Mouse (Mus musculus): ENCODE results near the gene Plekhg1.

Plekhg1 gene

DNA sequence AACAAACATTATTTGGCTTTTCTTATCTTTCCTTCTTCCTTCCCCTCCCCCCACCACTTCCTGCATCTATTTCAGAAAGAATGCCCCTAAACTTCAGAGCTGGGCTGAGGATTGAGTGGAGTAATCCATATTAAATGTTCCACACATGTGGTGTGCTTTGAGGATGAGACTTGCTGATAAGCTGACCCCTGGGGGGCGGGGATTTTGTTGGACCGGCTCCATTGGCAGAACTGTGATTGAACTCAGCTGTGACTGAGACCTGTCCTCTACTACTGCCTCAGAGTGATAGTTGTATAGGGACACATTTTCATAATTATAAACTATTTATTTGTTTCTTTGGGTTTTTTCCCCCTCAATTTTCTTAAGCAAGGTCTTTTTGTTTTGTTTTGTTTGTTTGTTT lies 2.9 kb downstream of the Plekhg1 start:
- no peak for DNase-seq

DNA sequence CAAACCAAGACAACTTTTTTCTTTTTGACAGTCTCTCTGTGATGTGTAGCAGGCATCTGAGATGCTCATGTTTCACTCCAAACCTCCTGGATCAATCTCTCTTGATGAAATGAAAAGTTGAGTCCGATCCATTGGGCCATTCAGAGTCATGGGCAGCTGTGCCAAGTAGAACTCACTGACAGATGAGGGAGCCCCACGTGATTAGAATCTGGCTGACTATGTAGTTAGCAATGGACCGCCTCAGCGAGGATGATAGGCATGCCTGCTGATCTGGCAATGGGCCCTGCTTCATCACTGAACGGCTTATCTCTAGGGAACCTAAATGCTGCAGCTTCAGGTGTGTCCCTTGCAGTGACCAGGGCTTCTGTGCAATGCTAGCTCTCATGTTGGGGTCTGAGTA lies 3.7 kb downstream of the Plekhg1 start:
- no peak for DNase-seq

DNA sequence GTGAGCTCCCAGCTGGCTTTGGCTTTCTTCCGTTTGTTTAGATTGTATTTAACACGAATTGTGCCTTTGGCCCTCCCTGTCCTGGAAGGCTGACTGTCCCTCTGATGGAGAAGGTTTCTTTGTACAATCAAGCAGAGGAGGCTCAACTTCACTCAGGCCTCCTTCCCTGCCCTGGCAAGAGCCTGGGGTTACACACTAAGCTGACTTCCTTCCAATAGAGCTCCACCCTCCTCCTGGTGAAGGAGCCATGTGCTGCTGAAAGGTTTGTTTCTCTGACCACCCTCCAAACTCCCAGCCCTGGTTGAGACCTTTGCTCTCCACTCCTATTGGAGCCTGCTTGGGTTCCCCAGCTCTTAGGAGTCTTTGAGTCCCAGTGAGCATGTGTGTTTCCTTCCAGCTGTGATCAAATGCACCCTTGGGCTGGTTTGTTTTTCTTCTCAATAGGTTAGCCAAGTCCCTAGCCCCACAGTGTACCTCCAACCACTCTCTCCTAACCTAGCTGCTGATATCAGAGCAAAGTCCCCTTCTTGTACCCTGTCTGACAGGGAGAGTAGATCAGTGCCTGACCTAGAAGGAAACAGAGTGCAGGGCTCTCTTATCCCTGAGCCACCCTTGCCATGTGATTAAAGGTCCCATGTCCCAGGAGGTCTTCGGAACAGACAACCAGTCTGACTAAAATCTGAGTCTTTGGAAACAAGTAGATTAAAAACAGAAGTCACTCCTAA lies 6.8 kb downstream of the Plekhg1 start:
- DNase-seq, result no peak

DNA sequence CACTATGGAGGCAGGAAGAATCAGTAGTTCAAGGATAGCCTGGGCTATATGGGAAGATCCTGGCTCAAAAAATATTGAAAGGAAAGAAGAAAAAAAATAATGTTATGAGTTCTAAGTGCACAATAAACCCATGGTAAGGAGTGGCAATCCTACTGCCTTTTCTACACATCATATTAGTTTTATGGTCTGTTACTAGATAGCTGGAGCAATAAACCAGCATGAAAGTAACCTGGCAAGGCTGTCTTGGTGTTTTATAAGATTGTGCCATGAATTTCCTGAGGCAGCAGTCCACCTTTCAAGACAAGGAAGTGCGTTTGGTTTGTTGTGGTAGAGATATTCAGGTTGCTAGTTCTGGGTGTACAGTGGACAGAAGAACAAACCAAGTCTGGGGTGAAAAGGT lies 9.4 kb downstream of the Plekhg1 start:
- DNase-seq, result no peak

DNA sequence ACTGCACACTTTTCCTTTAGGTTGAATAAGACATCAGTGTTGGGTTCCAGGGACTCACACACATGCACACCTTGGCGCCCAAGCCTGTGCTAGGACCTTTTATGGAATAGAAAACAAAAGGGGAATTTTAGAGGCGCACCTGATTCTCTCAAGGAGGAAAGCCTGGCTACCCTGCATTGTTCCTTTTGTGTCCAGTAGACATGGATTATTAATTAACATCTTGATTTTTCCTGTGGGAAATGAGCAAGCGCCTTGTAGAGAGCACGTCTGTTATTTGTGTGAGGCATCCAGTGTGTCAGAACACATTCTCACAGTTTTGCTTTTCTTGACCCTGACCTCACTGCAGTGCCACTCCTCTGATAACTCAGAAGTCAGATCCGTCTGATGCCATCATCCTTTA lies 21.8 kb downstream of the Plekhg1 start:
- DNase-seq, result no peak

DNA sequence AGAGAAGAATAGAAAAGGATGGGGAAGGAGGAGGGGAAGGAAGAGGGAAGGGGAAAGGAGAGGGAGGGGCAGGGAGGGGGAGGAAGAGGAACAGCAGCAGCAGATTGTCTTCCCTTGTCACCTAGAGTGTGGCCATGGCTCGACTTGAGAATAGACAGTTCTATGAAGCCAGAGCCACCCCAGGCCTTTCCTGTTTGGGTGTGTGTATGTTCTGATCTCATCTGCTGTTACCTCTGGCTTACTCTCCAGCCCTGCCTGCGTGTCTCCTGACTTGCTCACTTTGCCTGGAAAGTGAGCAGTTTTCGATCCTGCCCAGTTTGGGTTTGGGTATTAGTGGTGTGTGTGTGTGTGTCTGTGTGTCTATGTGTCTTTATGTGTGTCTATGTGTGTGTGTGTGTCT lies 23.0 kb downstream of the Plekhg1 start:
- DNase-seq, result no peak

DNA sequence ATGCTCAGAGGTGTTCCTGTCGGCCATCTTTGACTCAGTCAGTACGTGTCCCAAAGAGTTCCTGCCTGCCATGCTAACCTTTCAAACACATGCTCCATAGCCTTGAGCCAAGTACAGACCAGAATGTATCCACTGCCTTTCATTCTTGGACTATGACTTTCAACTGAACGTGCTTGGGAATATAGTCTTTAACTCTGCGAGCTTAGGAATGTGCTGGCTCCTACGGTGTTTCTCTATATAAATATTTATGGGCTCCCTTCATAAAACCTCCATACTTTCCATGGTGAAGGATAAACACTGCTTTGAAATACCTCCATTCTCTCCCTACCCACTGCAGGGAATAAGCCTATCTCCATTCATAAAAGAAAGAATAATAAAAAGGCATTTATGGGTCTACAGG lies 29.0 kb downstream of the Plekhg1 start:
- DNase-seq, result no peak

DNA sequence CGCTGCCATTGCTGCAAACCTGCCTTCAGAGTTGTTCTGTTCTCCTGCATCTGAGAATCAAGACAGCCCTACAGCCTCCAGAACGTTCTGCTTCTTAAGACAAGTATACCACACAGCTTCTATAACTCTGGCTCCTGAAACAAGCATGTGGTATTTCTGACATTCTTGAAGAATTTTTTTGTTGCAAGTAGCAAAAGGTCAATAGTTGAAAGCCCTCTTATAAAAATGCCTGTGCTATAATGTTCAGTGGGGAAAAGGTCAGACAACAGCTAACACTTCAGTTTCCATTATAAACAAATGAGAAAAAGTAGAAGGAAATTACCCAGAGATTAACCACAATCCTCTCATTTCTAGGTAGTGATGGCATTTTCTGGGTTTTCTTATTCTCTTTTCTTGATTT lies 34.2 kb downstream of the Plekhg1 start:
- DNase-seq, result no peak

DNA sequence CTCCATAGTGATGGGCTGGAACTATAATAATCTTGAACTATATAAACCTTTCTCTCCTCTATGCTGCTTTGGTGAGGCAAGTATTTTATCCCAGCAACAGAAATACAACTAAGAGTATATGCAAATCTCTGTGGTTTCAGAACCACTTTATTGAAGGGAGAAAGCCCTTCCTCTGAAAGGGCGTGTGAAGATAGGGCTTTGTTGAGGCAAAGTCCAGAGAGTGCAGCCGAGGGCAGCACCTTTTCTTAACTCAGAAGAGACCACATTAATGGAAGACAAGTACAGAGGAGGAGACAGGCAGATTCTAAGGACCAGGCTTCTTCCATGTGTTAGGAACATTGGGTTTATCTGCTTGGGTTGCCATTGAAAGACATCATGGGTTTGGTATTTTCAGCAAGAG lies 36.6 kb downstream of the Plekhg1 start:
- no peak for DNase-seq

DNA sequence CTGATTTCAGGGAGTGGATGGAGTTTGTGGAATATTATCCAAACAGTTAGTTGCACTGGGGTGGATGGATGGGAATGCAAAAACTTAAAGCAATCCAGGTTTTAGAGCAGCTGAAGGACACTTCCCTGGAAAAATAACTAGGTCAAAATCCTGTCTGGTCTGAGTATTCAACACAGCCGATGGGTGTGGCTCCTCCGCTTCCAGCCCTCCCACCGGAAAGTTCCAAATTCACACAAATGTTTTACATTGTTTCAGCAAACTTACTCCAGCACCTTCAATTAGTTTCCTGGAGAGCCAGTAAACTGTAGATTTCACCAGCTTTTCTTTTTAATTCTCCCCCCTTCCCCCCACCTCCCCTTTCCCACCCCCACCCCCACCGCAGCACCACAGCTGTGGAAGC lies 45.2 kb downstream of the Plekhg1 start:
- no peak for DNase-seq

DNA sequence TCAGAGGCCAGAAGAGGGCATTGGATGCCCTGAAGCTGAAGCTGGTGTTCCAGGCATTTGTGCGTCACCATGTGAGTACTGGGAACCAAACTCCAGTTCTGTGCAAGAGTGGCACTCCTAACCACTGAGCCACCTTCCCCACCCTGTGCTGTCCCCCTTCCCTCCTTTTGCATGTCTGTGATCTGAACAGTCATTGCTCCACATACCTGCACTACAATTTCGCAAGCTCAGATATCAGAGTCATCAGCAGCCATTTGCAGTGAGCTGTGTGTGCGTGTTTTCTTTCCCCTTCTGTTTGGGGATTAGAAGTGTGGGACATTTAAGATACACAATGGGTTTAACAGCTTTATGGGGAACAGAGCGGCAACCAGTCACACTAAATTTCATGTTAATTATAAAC lies 46.4 kb downstream of the Plekhg1 start:
- no peak for DNase-seq

DNA sequence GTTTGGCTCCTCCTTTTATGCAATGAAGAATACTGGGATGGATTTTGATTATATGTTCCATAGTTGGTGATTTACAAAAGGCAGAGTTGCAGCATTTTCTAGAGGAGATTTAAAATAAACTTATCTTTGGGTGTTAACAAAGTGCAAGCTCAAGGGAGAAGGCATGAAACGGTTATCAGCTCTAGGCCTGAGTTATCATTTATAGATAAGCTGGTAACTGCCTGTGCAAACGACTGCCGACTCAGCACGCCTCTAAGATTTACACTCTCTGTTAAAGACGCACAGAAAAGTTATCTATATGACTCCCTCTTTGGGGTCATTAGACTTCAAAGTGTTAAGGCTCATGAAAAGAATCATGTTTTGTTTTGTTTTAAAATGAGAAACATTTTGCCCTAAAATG lies 46.8 kb downstream of the Plekhg1 start:
- DNase-seq, result no peak

DNA sequence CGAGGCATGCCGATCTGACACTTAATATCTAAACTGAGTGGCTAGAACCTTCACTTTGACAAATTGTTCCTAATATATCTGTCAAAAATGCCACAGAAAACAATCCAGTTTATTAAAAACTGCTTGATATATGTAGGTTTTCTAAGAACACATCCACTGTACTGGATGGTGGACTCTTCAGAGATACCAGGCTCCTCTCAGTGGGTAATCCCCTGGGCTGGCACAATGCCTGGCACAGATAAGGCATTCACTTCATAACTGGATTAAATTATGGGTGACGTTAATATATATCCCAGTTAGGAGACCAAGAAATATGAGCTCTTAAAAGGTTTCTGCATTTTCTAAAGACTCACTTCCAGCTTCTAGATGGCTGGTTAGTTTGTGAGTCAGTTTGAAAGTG lies 53.7 kb downstream of the Plekhg1 start:
- no peak for DNase-seq

DNA sequence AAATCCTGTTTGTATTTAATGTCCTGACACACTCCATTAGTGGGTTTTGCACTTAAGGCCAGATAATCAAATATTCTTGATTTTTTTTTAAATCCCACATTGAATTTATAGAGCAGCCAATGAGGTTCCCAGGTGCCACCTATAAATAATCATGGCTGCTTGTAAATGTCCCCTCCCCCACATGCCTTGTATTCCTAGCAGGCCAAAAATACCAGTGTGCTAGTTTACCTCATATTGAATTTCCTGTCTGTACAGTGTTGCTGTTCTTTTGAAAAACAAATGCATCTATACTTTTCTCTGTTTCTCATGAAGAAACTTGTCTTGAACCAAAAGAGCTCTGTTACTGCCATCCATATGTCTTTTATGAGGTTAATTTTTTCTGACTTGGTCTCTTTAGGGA lies 59.3 kb downstream of the Plekhg1 start:
- DNase-seq, result no peak

DNA sequence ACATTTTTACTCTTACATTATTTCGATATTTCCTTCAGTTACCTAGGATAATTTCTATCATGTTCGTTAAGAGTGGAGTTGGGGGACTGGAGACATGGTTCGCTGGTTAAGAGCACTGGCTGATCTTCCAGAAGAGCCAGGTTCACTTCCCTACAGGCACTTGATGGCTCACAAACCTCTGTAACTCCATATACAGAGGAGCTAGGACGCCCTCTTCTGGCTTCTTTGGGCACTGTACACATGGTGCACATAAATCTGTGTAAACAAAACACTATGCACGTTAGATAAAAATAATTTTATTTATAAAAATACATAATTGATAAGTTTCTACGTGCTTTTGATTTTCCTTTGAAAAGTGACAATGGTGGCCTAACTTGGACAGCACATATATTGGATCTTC lies 61.1 kb downstream of the Plekhg1 start:
- DNase-seq, result no peak

DNA sequence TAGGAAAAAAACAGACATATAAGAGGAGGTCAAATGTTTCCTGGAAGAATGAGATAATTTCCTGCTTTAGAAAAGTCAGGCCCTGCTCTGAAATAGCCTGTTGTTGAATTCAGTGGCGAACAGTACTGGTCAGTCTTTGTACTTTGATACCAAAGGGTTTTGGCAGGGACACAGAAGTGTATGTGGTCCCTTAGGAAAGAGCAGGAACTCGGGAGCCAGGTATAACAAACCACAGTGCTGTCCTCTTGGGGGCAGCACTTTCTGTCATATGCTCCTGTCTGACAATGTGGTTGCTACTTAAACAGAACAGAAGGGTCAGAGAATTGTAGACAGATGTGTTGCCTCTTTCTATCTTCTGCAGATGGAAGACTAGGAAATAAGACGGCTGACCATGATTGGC lies 65.2 kb downstream of the Plekhg1 start:
- DNase-seq, result no peak

DNA sequence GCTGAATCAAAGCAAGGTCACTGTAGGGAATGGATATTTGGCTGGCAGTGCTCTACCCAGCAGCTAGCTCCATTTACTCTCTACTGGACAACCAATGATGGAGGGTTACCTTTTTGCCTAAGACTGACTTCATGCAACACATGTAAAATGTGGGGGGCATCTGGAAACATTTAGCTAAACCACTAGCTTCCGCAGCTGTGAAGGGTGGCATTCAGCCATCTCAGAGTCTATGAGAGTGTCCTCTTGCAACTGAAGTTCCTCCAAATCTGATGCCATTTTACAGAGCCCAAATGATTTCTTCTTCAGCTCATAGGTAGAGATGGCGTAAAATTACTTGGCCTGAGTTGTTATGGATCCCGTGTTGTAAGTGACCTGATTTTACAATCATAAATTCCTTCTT lies 67.8 kb downstream of the Plekhg1 start:
- DNase-seq, result no peak

DNA sequence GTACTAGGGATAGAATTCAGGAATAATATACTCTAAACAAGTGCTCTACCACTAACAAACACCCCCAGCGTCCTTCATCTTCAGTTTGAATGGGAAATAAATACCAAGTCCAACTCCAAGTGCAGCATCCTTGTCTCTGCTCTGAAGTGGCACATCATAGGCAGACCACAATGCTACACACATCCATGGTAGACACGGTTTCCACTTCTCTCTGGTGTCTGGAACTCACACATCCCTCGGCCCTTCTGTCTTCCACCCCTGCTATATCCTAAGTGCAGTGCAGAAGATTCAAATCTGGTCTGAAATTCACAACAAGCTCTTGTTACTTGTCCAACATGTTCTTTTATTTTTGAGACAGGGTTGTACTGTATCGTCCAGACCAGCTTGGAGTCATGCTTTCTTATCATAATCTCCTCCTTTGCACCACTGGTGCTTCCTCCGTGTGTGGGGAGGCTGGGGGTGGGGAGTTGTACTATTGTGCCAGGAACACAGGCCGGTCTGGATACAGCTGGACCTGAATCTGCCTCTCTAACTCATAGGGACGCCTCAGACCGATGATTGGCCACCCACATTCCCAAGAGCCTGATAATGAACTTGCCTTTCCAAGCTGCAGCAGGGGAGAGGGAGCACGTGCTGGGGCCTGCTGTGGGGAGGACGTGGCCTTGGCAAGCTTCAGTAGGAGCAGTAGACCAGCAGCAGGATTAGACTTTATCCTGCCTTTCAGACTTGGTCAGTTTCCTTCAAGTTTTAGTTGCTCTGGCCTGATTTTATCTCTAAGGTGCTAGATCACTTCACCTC lies 70.5 kb downstream of the Plekhg1 start:
- DNase-seq, result no peak

DNA sequence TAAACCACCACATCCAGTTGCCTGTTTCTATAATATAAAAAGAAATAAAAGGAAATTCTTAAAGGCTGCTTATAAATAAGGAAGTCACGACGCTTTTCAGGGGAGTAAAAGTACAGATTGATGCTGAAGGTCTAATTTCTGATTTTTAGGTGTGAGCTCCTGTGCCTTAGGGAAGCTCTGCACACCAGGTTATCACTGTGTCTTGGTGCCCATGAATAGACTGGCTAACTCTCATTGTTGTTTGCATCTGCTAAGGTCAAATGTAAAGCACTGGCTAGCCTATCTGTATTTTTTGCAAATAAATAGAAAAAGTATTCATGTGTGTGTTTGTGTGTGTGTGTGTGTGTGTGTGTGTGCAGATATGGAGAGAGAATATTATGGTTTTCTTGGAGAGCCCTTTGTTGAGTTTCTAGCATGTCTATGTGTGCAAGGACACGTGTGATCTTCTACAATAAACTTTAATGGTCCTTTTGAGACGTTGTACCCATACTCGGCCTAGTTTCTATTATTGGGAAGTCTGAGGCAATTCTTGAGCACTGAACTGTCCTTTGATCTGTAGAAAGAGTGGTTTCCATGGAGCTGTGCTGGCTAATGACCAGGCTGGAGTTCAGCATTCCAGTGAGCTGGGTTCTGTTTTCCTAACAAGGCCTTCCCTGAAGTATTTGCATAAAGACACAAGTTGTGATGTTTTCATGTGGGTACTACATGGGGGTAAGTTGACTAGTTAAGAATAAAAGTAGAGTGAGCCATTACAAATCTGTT lies 79.0 kb downstream of the Plekhg1 start:
- no peak for DNase-seq

DNA sequence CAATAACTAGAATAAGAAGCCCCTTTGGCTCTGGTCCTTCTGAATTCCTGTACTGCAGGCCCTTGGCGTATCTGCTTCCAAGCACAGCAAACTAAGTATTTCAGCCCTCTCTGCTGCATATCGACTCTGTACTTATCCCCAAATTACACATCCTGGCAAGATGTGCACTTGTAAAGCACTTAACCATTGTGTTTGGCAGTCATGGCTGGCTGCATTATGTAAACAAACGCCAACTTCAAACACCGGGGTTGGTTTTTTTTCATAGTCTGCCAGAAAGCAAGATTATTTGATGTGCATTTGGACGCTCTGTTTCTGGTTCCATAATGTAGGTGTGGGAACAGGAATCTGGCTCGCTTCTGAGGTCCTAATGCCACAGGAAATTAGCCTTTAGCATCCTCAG lies 83.7 kb downstream of the Plekhg1 start:
- DNase-seq, result no peak

DNA sequence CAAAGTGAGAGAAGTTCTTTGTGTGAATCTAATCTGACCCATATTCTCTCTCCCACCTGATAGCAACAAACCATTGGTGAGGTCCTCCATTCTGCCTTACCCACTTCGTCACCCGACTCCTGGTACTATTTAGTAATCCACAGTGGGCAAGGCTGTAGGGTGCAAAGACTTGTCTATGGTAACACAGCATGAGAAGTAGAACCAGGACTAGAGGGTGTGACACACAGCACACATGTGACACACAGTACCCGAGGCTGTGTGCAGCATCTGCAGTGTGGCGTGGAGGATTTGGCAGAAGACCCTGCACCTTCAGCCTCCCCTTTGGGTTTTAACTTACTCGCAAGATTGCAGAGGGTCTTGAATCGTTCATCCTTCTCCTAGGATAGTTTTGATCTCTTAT lies 85.9 kb downstream of the Plekhg1 start:
- no peak for DNase-seq

DNA sequence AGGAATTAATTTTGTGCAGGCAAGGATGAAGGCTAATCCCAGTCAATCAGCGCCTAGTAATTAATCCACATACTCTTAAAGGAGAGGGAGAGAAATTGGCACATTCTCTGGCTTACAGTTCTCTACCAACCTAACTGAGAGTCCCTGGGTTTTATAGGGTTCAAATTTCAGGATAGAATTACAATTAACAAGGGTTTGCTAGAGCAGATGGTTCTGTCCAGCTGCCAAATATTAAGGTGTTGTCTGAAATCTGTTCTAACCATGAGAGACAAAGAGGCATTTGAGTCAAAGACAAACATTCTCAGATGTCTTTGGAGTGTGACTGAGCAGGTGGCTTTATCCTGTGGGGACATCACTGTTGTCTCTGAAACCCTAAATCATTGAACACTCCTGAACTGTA lies 87.2 kb downstream of the Plekhg1 start:
- DNase-seq, result no peak

DNA sequence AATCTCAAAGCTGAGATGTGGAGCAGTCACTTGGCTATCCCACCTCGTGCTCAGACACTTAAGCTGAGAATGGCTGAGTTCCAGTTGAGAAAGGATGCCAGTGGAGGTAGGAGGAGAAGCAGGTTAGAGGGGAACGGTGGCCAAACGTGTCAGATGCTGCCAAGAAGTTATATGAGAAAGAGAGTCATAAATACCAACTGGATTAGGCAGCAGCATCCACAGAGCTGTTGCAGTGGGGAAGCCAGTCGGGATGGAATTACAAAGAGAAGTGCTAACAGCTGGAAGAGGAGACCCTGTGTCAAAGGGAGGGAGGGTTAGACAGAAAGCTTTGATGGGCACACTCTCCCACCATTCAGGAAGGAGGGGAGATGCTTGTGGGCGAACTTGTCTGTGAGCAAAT lies 89.3 kb downstream of the Plekhg1 start:
- no peak for DNase-seq

DNA sequence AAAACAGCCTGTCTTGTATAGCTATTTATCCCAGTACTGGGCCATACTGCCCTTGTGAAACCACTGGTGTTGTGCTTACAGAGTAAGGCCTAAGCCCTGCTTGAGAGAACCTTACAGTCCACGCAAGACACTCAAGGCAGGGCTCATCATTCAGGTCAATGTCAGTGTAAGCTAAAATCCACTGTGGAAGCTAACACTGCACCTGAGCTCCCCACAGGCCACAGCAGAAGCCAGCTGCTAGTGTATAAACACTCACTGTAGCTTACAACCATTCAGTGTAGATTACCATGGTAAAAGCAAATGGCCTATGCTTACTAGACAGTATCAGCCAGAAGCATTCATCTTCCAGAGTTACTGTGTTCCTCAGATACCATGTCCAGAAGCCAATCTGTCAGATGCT lies 90.5 kb downstream of the Plekhg1 start:
- no peak for DNase-seq

Measured in B cell, adult 2 months (primary cell).